Mouse (Mus musculus) forebrain, embryonic 10.5 days (tissue): ENCODE measurements at regions not wholly inside any gene's neighbourhood (a gene's known extent, or its start where the extent isn't known, plus 50 kb on each side); places are given as distances from the start of the nearest gene placed in this dataset.

Source experiments
- DNase-seq: peaks from one replicate; pipeline ENCODE4 v3.0.0-alpha.2; 2017; ENCODE audit warnings: low spot score; ENCODE audit errors: extremely low spot score
- H3K27ac ChIP-seq: fragments of 300-500 bp; sonication (generic); 2 replicates; pipeline ENCODE4 v1.5.1; 2016; ENCODE audit warnings: mild to moderate bottlenecking
- H3K27me3 ChIP-seq: fragments of 300-500 bp; sonication (generic); 2 replicates; pipeline ENCODE4 v1.6.1; 2016; ENCODE audit warnings: mild to moderate bottlenecking; ENCODE audit not compliant: poor library complexity, severe bottlenecking
- H3K36me3 ChIP-seq: fragments of 300-500 bp; sonication (generic); replicated peaks from 2 replicates; pipeline ENCODE4 v1.6.1; 2016; ENCODE audit warnings: mild to moderate bottlenecking, moderate library complexity
- H3K4me1 ChIP-seq: fragments of 300-500 bp; sonication (generic); 2 replicates; pipeline ENCODE4 v1.6.1; 2016
- H3K4me3 ChIP-seq: fragments of 300-500 bp; sonication (generic); 2 replicates; pipeline ENCODE4 v1.5.1; 2016; ENCODE audit warnings: mild to moderate bottlenecking, moderate library complexity
- H3K9me3 ChIP-seq: fragments of 300-500 bp; sonication (generic); 2 replicates; pipeline ENCODE4 v1.6.1; 2016; ENCODE audit warnings: mild to moderate bottlenecking, moderate library complexity
- WGBS: fragments of 180-500 bp; shearing (Covaris S2); methylation state at CpG from one replicate; pipeline ENCODE4 v1.1.7; 2016; 5-methylcytosine and 5-hydroxymethylcytosine counted together

DNA sequence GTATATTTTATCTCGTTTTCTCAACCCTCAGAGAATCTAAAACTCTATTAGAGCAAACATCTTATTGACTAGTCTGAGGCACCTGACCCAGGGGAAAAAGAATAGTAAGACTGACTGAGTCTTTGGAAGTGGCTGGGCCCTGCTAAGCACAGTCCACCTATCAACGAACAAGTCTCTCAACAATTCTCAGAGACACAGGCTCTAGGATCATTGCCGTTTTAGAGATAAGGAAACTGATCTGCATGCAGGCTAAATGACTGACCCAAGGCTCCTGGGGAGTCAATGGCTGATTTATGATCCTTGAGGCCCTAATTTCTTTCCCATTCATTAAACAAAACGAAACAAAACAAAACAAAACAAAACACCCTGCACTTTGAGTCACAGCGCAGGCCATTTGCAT, 150.4 kb upstream of the Slc24a2 start:
- H3K4me3 ChIP-seq = no peak overlapping the region
- H3K9me3 ChIP-seq = no peaks in the 10 kb centered on the region
- 86% methylated on average over 5 of the region's 5 CpGs for WGBS
- no peaks in the 10 kb centered on the region for H3K36me3 ChIP-seq
- no peaks in the 10 kb centered on the region; the same call in 1 of the 2 replicates for H3K27me3 ChIP-seq
- DNase-seq = no peak
- no peak overlapping the region for H3K27ac ChIP-seq
- H3K4me1 ChIP-seq = peaks cover 29% of the 10 kb centered on the region

DNA sequence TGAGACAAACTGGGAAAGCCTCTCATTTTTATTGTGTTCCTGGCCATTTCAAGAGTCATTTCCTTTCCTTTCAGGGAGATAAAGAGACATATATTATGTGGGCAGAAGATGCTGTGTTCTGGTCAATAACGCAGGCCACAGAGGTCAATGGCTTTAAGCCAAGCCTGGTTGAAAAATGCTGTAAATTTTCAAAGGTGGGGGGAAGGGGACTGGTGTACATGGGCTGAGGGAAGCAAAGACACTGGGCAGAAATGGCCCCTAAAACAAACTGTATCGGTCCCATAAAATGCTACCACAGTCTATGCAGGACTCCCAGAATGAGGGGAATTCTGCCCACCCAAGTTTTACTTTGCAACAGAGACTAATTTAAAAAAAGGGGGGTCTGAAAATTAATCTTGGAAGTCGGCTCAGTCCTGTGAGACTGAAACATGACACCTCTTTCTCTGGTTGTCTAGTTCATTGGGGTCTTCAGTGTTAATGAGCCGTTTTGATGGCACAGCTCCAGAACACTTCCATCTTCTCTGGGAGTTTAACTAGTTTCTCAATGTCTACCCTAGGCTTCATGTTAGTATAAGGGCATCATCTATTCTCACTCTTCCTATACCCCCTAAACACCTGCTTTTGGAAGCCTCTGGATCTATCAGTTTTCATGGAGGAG, 149.4 kb upstream of the Slc24a2 start:
- no peak for DNase-seq
- 68% methylated on average over 4 of the region's 4 CpGs for WGBS

DNA sequence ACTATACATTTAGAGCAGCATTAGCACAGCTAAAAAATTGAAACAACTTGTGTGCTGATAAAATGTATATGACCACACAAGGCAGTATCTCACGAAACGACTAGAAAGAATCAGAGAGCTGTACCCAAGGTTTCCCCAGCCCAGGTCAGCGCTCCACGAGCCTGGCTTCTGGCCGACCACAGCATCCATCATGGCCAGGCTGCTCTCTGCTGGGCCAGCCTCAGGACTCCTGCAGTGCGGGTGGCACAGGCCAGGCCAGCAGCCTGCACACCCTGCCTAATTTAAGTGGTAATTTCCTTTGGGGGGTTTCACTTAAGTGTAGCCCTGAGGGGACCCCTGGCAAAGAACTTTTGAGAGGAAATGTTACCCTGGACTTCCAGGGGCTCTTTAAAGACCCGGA, 141.7 kb upstream of the Slc24a2 start:
- H3K4me3 ChIP-seq = no peak overlapping the region
- no peaks in the 10 kb centered on the region for H3K9me3 ChIP-seq
- peaks cover 23% of the 10 kb centered on the region for H3K27me3 ChIP-seq
- peak overlapping the region; percentile 72 for H3K27ac ChIP-seq
- 28% methylated on average over 7 of the region's 7 CpGs for WGBS
- peaks cover 47% of the 10 kb centered on the region for H3K4me1 ChIP-seq
- DNase-seq = no peak
- H3K36me3 ChIP-seq = no peaks in the 10 kb centered on the region

More for the DNA sequence above, 149.4 kb upstream of the Slc24a2 start:
- no peaks in the 10 kb centered on the region for H3K36me3 ChIP-seq
- no peak overlapping the region for H3K4me3 ChIP-seq
- no peaks in the 10 kb centered on the region; the same call in 1 of the 2 replicates for H3K27me3 ChIP-seq
- H3K27ac ChIP-seq = no peak overlapping the region
- peaks cover 18% of the 10 kb centered on the region for H3K4me1 ChIP-seq
- H3K9me3 ChIP-seq = no peaks in the 10 kb centered on the region

DNA sequence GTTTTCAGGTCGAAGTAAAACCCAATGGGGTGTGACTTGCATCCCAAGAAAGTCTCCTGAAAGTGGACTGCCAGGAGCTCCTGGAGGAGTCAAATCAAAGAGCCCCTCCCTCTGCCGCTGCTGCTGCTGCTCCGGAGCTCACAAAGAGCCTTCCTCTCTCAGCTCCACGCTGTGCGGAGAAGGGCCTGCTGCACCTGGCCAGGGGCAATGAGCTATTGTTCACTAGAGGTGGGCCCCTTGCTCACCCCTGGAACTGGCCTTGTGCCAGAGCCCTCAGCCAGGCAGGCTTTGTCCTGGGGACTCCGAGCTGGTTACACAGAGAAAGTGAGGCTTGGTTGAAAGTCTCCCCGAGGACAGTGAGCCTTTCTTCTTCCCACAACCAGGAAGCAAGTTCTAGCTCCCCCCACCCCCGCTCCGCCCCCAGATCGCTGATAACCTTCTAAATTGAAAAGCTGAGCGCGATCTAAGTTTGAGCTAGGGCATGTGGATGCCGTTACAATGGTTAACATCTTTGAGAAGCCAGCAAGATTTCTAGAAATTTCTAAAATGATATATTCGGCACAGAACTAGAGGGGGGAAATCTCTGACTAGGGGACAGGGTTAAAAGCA, 139.5 kb upstream of the Slc24a2 start:
- Histone ChIP-seq H3K4me1 (peaks cover 47% of the 10 kb centered on the region), H3K9me3 (no peaks in the 10 kb centered on the region), H3K4me3 (peak overlapping the region; percentile 57), H3K36me3 (no peaks in the 10 kb centered on the region), H3K27ac (peak overlapping the region; percentile 84), H3K27me3 (peaks cover 28% of the 10 kb centered on the region)
- peak; percentile 62 for DNase-seq
- WGBS = 8% methylated on average over 14 of the region's 14 CpGs

DNA sequence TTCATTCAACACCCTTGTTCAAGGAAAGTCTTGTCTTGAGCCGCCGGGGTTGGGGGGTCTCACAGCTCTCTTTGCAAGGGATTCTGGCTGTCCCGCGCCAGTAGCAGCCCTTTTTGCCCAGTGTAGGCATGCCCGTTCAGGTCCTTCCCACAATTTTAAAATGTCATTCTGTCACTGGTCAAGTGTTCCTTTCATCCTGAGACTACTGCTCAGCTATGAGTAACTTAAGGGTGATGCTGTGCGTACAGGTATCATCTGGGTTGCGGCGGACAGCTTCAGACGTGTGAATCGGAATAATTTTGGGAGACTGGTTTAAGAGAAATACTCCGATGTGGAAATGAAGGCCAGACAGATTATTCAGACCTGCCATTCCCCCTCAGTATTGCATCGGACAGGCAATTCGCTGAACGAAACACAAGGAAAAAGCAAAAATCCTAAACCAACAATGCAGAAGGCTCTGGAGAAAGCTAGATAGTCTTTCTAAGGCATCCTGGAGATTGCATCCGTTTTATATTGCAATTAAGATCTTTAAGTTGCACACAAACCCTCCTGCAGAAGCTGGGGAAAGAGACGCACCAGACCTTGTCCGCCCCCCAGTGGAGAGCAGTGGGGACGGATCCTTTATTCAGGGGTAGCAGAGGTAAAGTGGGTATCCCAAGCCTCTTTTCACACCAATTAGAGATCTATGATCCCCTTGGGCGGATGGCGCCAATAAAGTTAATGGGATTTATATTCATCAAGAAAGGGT, 138.3 kb upstream of the Slc24a2 start:
- no peaks in the 10 kb centered on the region for H3K9me3 ChIP-seq
- WGBS = 5% methylated on average over 20 of the region's 20 CpGs
- peak; percentile 75 for DNase-seq
- H3K27ac ChIP-seq = peak overlapping the region; percentile 94
- H3K4me3 ChIP-seq = peak overlapping the region; percentile 57
- H3K4me1 ChIP-seq = peaks cover 47% of the 10 kb centered on the region
- peaks cover 28% of the 10 kb centered on the region for H3K27me3 ChIP-seq
- no peaks in the 10 kb centered on the region for H3K36me3 ChIP-seq

DNA sequence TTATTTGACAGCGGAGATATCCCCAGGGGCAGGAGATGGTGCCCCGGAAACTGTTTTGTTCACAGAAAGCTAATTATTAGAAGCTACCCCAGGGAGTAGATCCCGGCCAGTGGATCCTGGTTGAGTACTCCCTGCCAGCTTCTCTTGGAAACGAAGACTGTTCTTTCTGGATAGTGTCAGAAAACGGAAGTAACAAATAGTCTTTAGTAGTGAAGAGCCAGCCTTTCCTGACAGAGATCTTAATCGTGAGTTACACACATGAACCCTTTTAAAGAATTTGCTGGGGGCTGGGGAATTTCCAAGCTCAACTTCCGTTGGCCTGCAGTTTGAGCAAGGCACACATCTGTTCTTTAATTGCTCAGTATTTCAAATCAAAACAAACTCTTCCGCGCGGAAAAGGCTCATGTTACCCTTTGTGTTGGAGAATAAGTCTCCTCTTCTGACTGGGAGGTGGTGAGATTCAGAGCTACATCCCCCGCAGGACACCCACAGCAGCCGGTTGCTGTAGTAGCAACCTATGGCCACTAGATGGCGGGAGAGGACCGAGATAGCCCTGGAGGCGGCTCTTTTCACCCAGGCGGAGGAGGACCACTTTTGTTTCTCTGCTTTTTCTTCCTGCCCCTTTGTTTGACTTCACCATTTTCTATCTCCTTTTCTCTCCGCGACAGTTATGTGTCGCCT, 137.6 kb upstream of the Slc24a2 start:
- H3K4me3 ChIP-seq = peak overlapping the region; percentile 57
- H3K27ac ChIP-seq = peak overlapping the region; percentile 94
- peaks cover 41% of the 10 kb centered on the region for H3K4me1 ChIP-seq
- H3K27me3 ChIP-seq = peaks cover 28% of the 10 kb centered on the region
- peak; percentile 87 for DNase-seq
- H3K36me3 ChIP-seq = no peaks in the 10 kb centered on the region
- WGBS = 10% methylated on average over 19 of the region's 19 CpGs
- no peaks in the 10 kb centered on the region for H3K9me3 ChIP-seq

DNA sequence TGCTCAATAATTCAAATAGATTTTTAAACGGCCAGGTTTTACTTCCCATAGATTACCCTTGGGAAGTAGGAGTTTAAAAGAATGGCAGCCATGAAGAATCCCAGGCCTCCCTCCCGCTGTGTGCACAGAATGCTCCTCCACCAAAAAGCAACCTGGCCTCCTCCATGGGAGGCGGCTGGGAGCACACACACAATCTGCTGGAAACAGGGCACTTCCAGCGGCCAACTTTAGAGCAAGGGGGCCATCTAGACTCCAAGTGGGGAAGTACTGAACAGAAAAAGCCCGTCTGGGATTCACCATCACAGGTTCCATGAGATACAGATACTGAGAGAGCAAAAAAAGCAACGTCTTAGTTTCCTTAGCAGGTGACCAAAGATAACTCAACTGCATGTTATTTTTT, 131.9 kb upstream of the Slc24a2 start:
- no peaks in the 10 kb centered on the region for H3K9me3 ChIP-seq
- H3K27me3 ChIP-seq = peaks cover 5% of the 10 kb centered on the region
- no peak overlapping the region for H3K27ac ChIP-seq
- 14% methylated on average over 6 of the region's 6 CpGs for WGBS
- H3K36me3 ChIP-seq = no peaks in the 10 kb centered on the region
- DNase-seq = peak; percentile 41
- no peak overlapping the region for H3K4me3 ChIP-seq
- H3K4me1 ChIP-seq = 0 out of 2 replicates have a peak, but pooled peaks cover 4% of the 10 kb centered on the region

DNA sequence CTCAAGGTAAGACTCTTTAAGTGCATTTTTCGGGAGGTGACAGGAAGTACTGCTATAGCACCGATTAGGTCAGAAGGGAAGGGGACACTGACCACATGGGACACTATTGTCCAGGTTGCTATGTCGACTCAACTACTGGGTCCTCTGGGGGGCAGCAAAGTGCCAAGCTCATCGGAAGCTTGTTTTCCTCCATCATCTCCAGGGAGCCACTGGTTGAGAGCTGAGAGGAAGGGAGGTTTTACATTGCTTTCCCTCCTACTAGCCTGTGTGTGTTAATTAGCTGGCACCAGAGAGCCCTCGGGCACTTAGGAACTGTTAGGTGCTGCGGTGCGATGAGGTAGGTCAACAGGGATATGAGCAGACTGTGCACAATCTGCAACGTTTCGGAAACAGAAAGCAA, 129.2 kb upstream of the Slc24a2 start:
- 48% methylated on average over 9 of the region's 9 CpGs for WGBS
- no peaks in the 10 kb centered on the region for H3K36me3 ChIP-seq
- no peaks in the 10 kb centered on the region for H3K9me3 ChIP-seq
- H3K27me3 ChIP-seq = no peaks in the 10 kb centered on the region
- H3K4me1 ChIP-seq = 0 out of 2 replicates have a peak, but pooled peaks cover 4% of the 10 kb centered on the region
- no peak overlapping the region for H3K27ac ChIP-seq
- no peak for DNase-seq
- no peak overlapping the region for H3K4me3 ChIP-seq

DNA sequence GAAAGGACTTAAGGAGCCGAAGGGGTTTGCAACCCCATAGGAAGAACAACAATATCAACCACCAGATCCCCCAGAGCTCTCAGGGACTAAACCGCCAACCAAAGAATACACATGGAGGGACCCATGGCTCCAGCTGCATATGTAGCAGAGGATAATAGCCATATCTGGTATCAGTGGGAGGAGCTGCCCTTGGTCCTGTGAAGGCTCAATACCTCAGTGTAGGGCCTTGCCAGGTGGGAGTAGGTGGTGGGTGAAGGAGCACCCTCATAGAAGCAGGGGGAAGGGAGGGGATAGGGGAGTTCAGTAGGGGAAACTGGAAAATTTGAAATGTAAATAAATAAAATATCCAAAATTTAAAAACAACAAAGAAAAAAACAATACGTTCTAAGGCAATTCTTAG, 128.7 kb upstream of the Slc24a2 start:
- 89% methylated on average over 3 of the region's 3 CpGs for WGBS
- Histone ChIP-seq H3K36me3 (no peaks in the 10 kb centered on the region), H3K4me3 (no peak overlapping the region), H3K27me3 (no peaks in the 10 kb centered on the region), H3K9me3 (no peaks in the 10 kb centered on the region), H3K4me1 (0 out of 2 replicates have a peak, but pooled peaks cover 4% of the 10 kb centered on the region), H3K27ac (no peak overlapping the region)
- no peak for DNase-seq

DNA sequence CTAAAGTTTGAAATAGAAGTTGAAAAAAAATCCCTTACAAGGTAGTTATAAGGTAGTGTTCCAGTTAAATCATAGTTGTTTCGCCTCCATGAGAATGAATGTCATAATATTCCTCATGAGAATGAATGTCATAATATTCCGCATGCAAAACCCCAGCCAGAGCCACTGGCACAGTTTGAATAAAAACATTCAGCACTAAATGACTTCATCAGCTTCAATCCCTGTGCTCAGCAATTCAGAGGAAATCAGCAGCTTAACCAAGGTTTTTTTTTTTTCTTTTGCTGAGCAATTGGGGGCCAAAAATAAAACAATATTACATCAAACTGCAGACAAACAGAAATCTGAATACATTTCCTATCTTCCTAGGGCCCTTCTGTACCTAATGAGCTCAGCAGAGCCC, 102.7 kb upstream of the Slc24a2 start:
- DNase-seq = no peak
- Histone ChIP-seq H3K36me3 (no peaks in the 10 kb centered on the region), H3K4me3 (no peak overlapping the region), H3K4me1 (0 out of 2 replicates have a peak, but pooled peaks cover 7% of the 10 kb centered on the region), H3K27ac (no peak overlapping the region), H3K9me3 (no peaks in the 10 kb centered on the region), H3K27me3 (no peaks in the 10 kb centered on the region)
- WGBS = 86% methylated on average over 2 of the region's 2 CpGs

DNA sequence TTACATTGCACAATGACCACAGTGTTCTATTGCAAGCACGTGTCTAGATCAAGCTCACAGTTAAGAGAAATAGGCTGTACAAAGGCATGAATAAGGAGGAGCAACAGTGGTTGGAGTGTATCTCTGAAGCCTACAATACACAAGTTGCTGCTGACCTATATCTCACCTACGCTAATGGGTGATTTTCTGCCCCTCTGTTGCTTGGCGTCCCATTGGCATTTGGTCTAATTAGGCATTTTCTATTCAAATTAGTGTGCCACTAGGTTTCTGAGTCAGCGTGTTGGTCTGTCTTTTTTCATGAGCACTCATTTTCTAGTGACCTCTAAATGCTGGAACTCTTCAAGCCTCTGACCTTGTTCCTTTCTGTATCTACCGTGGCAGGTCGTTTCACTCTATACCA, 98.9 kb upstream of the Slc24a2 start:
- no peak overlapping the region for H3K27ac ChIP-seq
- no peak for DNase-seq
- H3K9me3 ChIP-seq = no peaks in the 10 kb centered on the region
- no peak overlapping the region for H3K4me3 ChIP-seq
- H3K36me3 ChIP-seq = no peaks in the 10 kb centered on the region
- H3K4me1 ChIP-seq = 0 out of 2 replicates have a peak, but pooled peaks cover 7% of the 10 kb centered on the region
- no peaks in the 10 kb centered on the region for H3K27me3 ChIP-seq
- WGBS = 75% methylated on average over 6 of the region's 6 CpGs

DNA sequence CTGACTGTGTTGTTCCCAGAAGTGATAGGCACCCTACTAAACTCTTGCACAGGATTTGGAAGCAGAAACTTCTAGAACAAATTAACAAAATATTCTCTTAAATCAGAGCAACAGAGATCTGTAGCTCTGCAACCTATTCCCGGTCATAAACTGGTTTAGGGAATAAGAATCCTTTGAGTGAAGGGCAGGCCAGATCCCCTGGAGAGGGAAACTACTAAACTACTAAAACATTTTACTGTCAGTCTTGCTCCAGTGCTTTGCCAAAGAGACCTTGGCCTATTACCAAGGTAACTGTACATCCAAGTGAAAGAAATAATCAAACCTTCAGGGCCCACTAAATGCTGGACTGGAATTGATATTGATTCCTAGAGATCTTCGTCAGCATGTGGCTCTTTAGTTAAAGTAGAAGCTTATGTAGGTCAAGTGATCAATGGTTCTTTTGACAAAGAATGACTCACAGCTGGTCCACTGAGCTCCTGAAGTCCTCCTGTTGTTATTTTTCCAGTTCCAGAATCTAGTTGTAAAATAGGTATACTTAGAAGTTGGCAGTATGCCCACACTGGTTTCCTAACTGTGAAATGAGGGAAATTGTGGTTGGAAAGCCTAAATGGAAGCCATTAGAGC, 91.6 kb upstream of the Slc24a2 start:
- Histone ChIP-seq H3K4me3 (no peak overlapping the region), H3K36me3 (no peaks in the 10 kb centered on the region), H3K27ac (no peak overlapping the region), H3K9me3 (no peaks in the 10 kb centered on the region), H3K27me3 (no peaks in the 10 kb centered on the region), H3K4me1 (no peaks in the 10 kb centered on the region)
- DNase-seq = no peak
- 83% methylated on average over 2 of the region's 2 CpGs for WGBS
